Mouse (Mus musculus): ENCODE measurements around the gene Ppia. TPM values are rescaled to one million over a fixed set of nuclear protein-coding genes. Genes with fewer than 3 reads are reported as not detected.

The Ppia gene
- total and polyA plus RNA-seq, 3 experiments, result 196 to 3,073 (median 2,027) TPM

GRCm38 (mm10) chr11:6372784-6373183, 42.5 kb upstream of the Ppia start:
- H3K9me3 ChIP-seq (replicated peaks), result no peaks in the 10 kb centered on the region
- H3K4me1 ChIP-seq (ENCODE audit: insufficient read depth, low read depth, low read length), result peaks cover 12% of the 10 kb centered on the region
- TF ChIP-seq TAL1 (conservative IDR thresholded peaks at IDR 0.05; ENCODE audit: low read depth, low read length) (no peak), POLR2AphosphoS5 (IDR thresholded peaks at IDR 0.05; ENCODE audit: insufficient replicate concordance, low read depth, low read length) (no peak), CTCF (IDR thresholded peaks at IDR 0.05; ENCODE audit: low read depth, low read length) (no peak), GATA1 (IDR thresholded peaks at IDR 0.05; ENCODE audit: borderline replicate concordance, low read length) (no peak), GATA2 (IDR thresholded peaks at IDR 0.05; ENCODE audit: borderline replicate concordance, low read depth, low read length) (no peak)
- DNase-seq (ENCODE audit: low spot score), result no peak
- no peaks in the 10 kb centered on the region for H3K36me3 ChIP-seq (replicated peaks)
- ATAC-seq (ENCODE audit: extremely low read depth, insufficient number of reproducible peaks, low FRiP score, poor library complexity, severe bottlenecking), result no peak
- peaks cover 11% of the 10 kb centered on the region for H3K27me3 ChIP-seq (ENCODE audit: insufficient read depth, low read length)
- no peak overlapping the region for H3K4me3 ChIP-seq (ENCODE audit: low read depth, low read length)

- ATAC-seq (ENCODE audit: extremely low read depth, insufficient number of reproducible peaks, low FRiP score, poor library complexity, severe bottlenecking), result no peak
- TF ChIP-seq TAL1 (conservative IDR thresholded peaks at IDR 0.05; ENCODE audit: low read depth, low read length) (no peak), POLR2AphosphoS5 (IDR thresholded peaks at IDR 0.05; ENCODE audit: insufficient replicate concordance, low read depth, low read length) (no peak), CTCF (IDR thresholded peaks at IDR 0.05; ENCODE audit: low read depth, low read length) (no peak), GATA2 (IDR thresholded peaks at IDR 0.05; ENCODE audit: borderline replicate concordance, low read depth, low read length) (no peak), GATA1 (IDR thresholded peaks at IDR 0.05; ENCODE audit: borderline replicate concordance, low read length) (no peak)
- Histone ChIP-seq H3K4me1 (ENCODE audit: insufficient read depth, low read depth, low read length) (peaks cover 15% of the 10 kb centered on the region), H3K9me3 (replicated peaks) (no peaks in the 10 kb centered on the region), H3K36me3 (replicated peaks) (no peaks in the 10 kb centered on the region), H3K27me3 (ENCODE audit: insufficient read depth, low read length) (peaks cover 13% of the 10 kb centered on the region), H3K4me3 (ENCODE audit: low read depth, low read length) (no peak overlapping the region)
- no peak for DNase-seq (ENCODE audit: low spot score)
These were observed 34.3 kb upstream of the Ppia start for GRCm38 (mm10) chr11:6380916-6381315.

- ATAC-seq (ENCODE audit: extremely low read depth, insufficient number of reproducible peaks, low FRiP score, poor library complexity, severe bottlenecking) (no peak), DNase-seq (ENCODE audit: low spot score) (no peak)
- H3K4me3 ChIP-seq (ENCODE audit: low read depth, low read length), result peak overlapping the region; percentile 94; the same call in 1 of the 2 replicates
- H3K4me1 ChIP-seq (ENCODE audit: insufficient read depth, low read depth, low read length), result peaks cover 37% of the 10 kb centered on the region
- TF ChIP-seq GATA1 (IDR thresholded peaks at IDR 0.05; ENCODE audit: borderline replicate concordance, low read length) (no peak), CTCF (IDR thresholded peaks at IDR 0.05; ENCODE audit: low read depth, low read length) (no peak), TAL1 (conservative IDR thresholded peaks at IDR 0.05; ENCODE audit: low read depth, low read length) (no peak), POLR2AphosphoS5 (IDR thresholded peaks at IDR 0.05; ENCODE audit: insufficient replicate concordance, low read depth, low read length) (no peak), GATA2 (IDR thresholded peaks at IDR 0.05; ENCODE audit: borderline replicate concordance, low read depth, low read length) (no peak)
- H3K9me3 ChIP-seq (replicated peaks), result no peaks in the 10 kb centered on the region
- H3K36me3 ChIP-seq (replicated peaks), result peaks cover 27% of the 10 kb centered on the region
- H3K27me3 ChIP-seq (ENCODE audit: insufficient read depth, low read length), result no peaks in the 10 kb centered on the region
These were observed 27.0 kb upstream of the Ppia start for GRCm38 (mm10) chr11:6388126-6388725.

- DNase-seq (ENCODE audit: low spot score) (peak; percentile 86), ATAC-seq (ENCODE audit: extremely low read depth, insufficient number of reproducible peaks, low FRiP score, poor library complexity, severe bottlenecking) (peak; percentile 79)
- H3K27me3 ChIP-seq (ENCODE audit: insufficient read depth, low read length), result no peaks in the 10 kb centered on the region
- peak within 1 kb of the TSS; percentile 94 for H3K4me3 ChIP-seq (ENCODE audit: low read depth, low read length)
- H3K4me1 ChIP-seq (ENCODE audit: insufficient read depth, low read depth, low read length), result peaks cover 39% of the 10 kb centered on the region
- no peaks in the 10 kb centered on the region for H3K9me3 ChIP-seq (replicated peaks)
- TF ChIP-seq GATA2 (IDR thresholded peaks at IDR 0.05; ENCODE audit: borderline replicate concordance, low read depth, low read length), result no peak
- no peak for TF ChIP-seq TAL1 (conservative IDR thresholded peaks at IDR 0.05; ENCODE audit: low read depth, low read length)
- TF ChIP-seq POLR2AphosphoS5 (IDR thresholded peaks at IDR 0.05; ENCODE audit: insufficient replicate concordance, low read depth, low read length), result no peak
- no peak for TF ChIP-seq CTCF (IDR thresholded peaks at IDR 0.05; ENCODE audit: low read depth, low read length)
- no peak for TF ChIP-seq GATA1 (IDR thresholded peaks at IDR 0.05; ENCODE audit: borderline replicate concordance, low read length)
- peaks cover 32% of the 10 kb centered on the region for H3K36me3 ChIP-seq (replicated peaks)
These were observed 26.4 kb upstream of the Ppia start, which contains the start of gene Zmiz2 for GRCm38 (mm10) chr11:6388726-6389413. Gene Zmiz2, plus strand, starts transcription at chr11:6389074.

GRCm38 (mm10) chr11:6389483-6389921, 25.7 kb upstream of the Ppia start:
- Histone ChIP-seq H3K36me3 (replicated peaks) (peaks cover 38% of the 10 kb centered on the region), H3K27me3 (ENCODE audit: insufficient read depth, low read length) (no peaks in the 10 kb centered on the region), H3K4me1 (ENCODE audit: insufficient read depth, low read depth, low read length) (peaks cover 45% of the 10 kb centered on the region), H3K4me3 (ENCODE audit: low read depth, low read length) (peak overlapping the region; percentile 94), H3K9me3 (replicated peaks) (no peaks in the 10 kb centered on the region)
- no peak for DNase-seq (ENCODE audit: low spot score)
- ATAC-seq (ENCODE audit: extremely low read depth, insufficient number of reproducible peaks, low FRiP score, poor library complexity, severe bottlenecking), result no peak
- TF ChIP-seq TAL1 (conservative IDR thresholded peaks at IDR 0.05; ENCODE audit: low read depth, low read length), result no peak
- no peak for TF ChIP-seq CTCF (IDR thresholded peaks at IDR 0.05; ENCODE audit: low read depth, low read length)
- TF ChIP-seq POLR2AphosphoS5 (IDR thresholded peaks at IDR 0.05; ENCODE audit: insufficient replicate concordance, low read depth, low read length), result no peak
- TF ChIP-seq GATA2 (IDR thresholded peaks at IDR 0.05; ENCODE audit: borderline replicate concordance, low read depth, low read length), result no peak
- TF ChIP-seq GATA1 (IDR thresholded peaks at IDR 0.05; ENCODE audit: borderline replicate concordance, low read length), result no peak

GRCm38 (mm10) chr11:6390376-6391053, 24.7 kb upstream of the Ppia start:
- H3K9me3 ChIP-seq (replicated peaks), result no peaks in the 10 kb centered on the region
- peaks cover 48% of the 10 kb centered on the region for H3K36me3 ChIP-seq (replicated peaks)
- TF ChIP-seq CTCF (IDR thresholded peaks at IDR 0.05; ENCODE audit: low read depth, low read length), result no peak
- no peak for TF ChIP-seq POLR2AphosphoS5 (IDR thresholded peaks at IDR 0.05; ENCODE audit: insufficient replicate concordance, low read depth, low read length)
- H3K27me3 ChIP-seq (ENCODE audit: insufficient read depth, low read length), result no peaks in the 10 kb centered on the region
- peak overlapping the region; percentile 94; the same call in 1 of the 2 replicates for H3K4me3 ChIP-seq (ENCODE audit: low read depth, low read length)
- peaks cover 50% of the 10 kb centered on the region for H3K4me1 ChIP-seq (ENCODE audit: insufficient read depth, low read depth, low read length)
- ATAC-seq (ENCODE audit: extremely low read depth, insufficient number of reproducible peaks, low FRiP score, poor library complexity, severe bottlenecking) (no peak), DNase-seq (ENCODE audit: low spot score) (no peak)

Measured in G1E (cell line).